25 mouse cellular contexts compared by ENCODE assay signal in the genomic region with DNA sequence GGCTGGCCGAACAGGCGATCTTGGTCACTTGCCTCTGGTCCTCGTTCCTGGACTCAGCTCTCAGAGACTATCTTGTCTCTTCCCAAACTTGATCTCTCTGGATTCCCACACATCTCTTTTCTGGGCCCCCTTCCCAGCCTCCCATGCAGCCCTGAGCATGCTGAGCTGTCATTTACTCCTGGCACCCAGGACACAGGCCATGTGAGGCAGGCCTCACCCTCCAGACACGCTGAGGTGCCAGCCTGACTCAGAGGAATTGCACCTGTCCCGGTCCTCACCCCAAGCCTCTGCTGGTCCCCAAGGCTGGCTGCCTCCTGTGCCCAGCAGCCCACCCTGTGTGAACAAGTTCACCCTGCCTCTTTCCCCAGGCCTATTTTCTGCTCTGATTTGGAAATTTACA. TPM values are rescaled to one million over a fixed set of nuclear protein-coding genes. Genes with fewer than 3 reads are reported as not detected.
DNase-seq lines count a peak whose midpoint lies in the region; ATAC-seq lines count a peak whose summit lies in the region.
"Had no signal": no experiment of that assay in that cellular context is flagged by ENCODE, and none has a peak within 500 bp of the region (broad histone marks: within the 10 kb centered on the region; RNA-seq: fewer than 3 reads in every experiment).

No protein-coding gene starts in this region.

- no peak for DNase-seq in frontal cortex, postnatal 25 days (ENCODE audit: low spot score in 2 of 2)
- peak; percentile 42 for DNase-seq in gastrocnemius, postnatal 10 days
- DNase-seq in skeletal muscle tissue, adult 2 months (ENCODE audit: low read depth, low spot score) = peak; percentile 75
- no peak for DNase-seq in layer of hippocampus, adult 9-11 months
- DNase-seq: adrenal gland, postnatal 10 days; cerebellum, adult 11 months; cerebellum, postnatal 14 days; kidney, adult 2 months; kidney, postnatal 14 days; liver, embryonic 13.5 days; lung, embryonic 14.5 days; right cerebral cortex, adult 18-20 months; thymus, postnatal 25 days had no signal

- H3K27ac ChIP-seq in midbrain, embryonic 15.5 days = no peak overlapping the region
- no peak overlapping the region for H3K27ac ChIP-seq in midbrain, embryonic 13.5 days
- H3K27ac ChIP-seq: embryonic facial prominence, embryonic 10.5 days; forebrain, embryonic 12.5 days; limb, embryonic 12.5 days; liver, embryonic 13.5 days; macrophage; midbrain, embryonic 10.5 days had no signal

- 0 out of 2 replicates have a peak, but pooled peaks cover 5% of the 10 kb centered on the region for H3K36me3 ChIP-seq in midbrain, embryonic 15.5 days (replicated peaks)
- H3K36me3 ChIP-seq in midbrain, embryonic 13.5 days = peaks cover 10% of the 10 kb centered on the region
- H3K36me3 ChIP-seq: embryonic facial prominence, embryonic 10.5 days; forebrain, embryonic 12.5 days; G1E; limb, embryonic 12.5 days; liver, embryonic 13.5 days had no signal

- H3K4me1 ChIP-seq in midbrain, embryonic 15.5 days = peaks cover 55% of the 10 kb centered on the region
- H3K4me1 ChIP-seq in midbrain, embryonic 13.5 days (replicated peaks) = peaks cover 47% of the 10 kb centered on the region

- no peaks in the 10 kb centered on the region for H3K9me3 ChIP-seq in midbrain, embryonic 15.5 days
- H3K9me3 ChIP-seq in midbrain, embryonic 13.5 days = no peaks in the 10 kb centered on the region
- H3K9me3 ChIP-seq: embryonic facial prominence, embryonic 10.5 days; forebrain, embryonic 12.5 days; limb, embryonic 12.5 days; midbrain, embryonic 10.5 days had no signal

- no peak overlapping the region for H3K4me3 ChIP-seq in midbrain, embryonic 15.5 days
- no peak overlapping the region for H3K4me3 ChIP-seq in midbrain, embryonic 13.5 days (replicated peaks)
- H3K4me3 ChIP-seq: forebrain, embryonic 12.5 days; limb, embryonic 12.5 days; liver, embryonic 13.5 days; midbrain, embryonic 10.5 days had no signal

- WGBS in midbrain, embryonic 15.5 days = 76% methylated on average over 5 of the region's 5 CpGs
- 90% methylated on average over 5 of the region's 5 CpGs for WGBS in midbrain, embryonic 13.5 days

- H3K27me3 ChIP-seq in midbrain, embryonic 15.5 days (replicated peaks) = peaks cover 15% of the 10 kb centered on the region
- peaks cover 39% of the 10 kb centered on the region for H3K27me3 ChIP-seq in midbrain, embryonic 13.5 days

- peak; percentile 17; the same call in 1 of the 2 replicates for ATAC-seq in frontal cortex, adult (ENCODE audit: low TSS enrichment)
- no peak for ATAC-seq in midbrain, embryonic 15.5 days (replicated peaks)
- no peak for ATAC-seq in midbrain, embryonic 13.5 days
- ATAC-seq: activated CD4-positive, CD25-positive, alpha-beta regulatory T cell, adult 4 months; inflammation-experienced regulatory T-cells, adult 6 months had no signal

- peak overlapping the region; percentile 3; the same call in 1 of the 2 replicates for H3K4me2 ChIP-seq in midbrain, embryonic 15.5 days
- H3K4me2 ChIP-seq in midbrain, embryonic 13.5 days (replicated peaks) = no peak overlapping the region
- H3K4me2 ChIP-seq: forebrain, embryonic 12.5 days; limb, embryonic 12.5 days; liver, embryonic 13.5 days; lung, embryonic 14.5 days had no signal

- H3K9ac ChIP-seq in midbrain, embryonic 15.5 days = no peak overlapping the region
- H3K9ac ChIP-seq in midbrain, embryonic 13.5 days (replicated peaks) = no peak overlapping the region; the same call in 1 of the 2 replicates
- H3K9ac ChIP-seq: forebrain, embryonic 12.5 days; limb, embryonic 12.5 days; liver, embryonic 13.5 days; lung, embryonic 14.5 days had no signal

RNA-seq across cellular contexts. Expression of a gene that starts 2.8 kb away (rescaled TPM):
- polyA plus RNA-seq in midbrain, embryonic 15.5 days (2015; fragmentation: Nextera tagmentation; extraction: Ambion mirVana) = 3.3 and 3.5 TPM in 2 replicates
- 2.1 and 2.3 TPM in 2 replicates for polyA plus RNA-seq in midbrain, embryonic 13.5 days (2015; fragmentation: Nextera tagmentation; extraction: Ambion mirVana)
- 10 to 100 TPM; 35.0 to 35.2 TPM for total RNA-seq in gastrocnemius, postnatal 10 days (2021)
- polyA plus RNA-seq: G1E had no signal

RNA-seq across cellular contexts. Expression of a gene that starts 53.3 kb away (rescaled TPM):
- polyA plus RNA-seq in midbrain, embryonic 15.5 days (2015; fragmentation: Nextera tagmentation; extraction: Ambion mirVana) = 4.3 and 4.8 TPM in 2 replicates
- polyA plus RNA-seq in midbrain, embryonic 13.5 days (2015; fragmentation: Nextera tagmentation; extraction: Ambion mirVana) = 4.0 and 4.5 TPM in 2 replicates
- 10 to 100 TPM; 13.7 to 17.8 TPM for total RNA-seq in gastrocnemius, postnatal 10 days (2021)
- total RNA-seq: G1E; hematopoietic stem cell, adult 5-6 weeks had no signal
- polyA plus RNA-seq: G1E; inflammation-experienced regulatory T-cells, adult 6 months; macrophage had no signal

Comparison
In these comparisons a context has a peak if more than half of its experiments do, and no peak if none do; other contexts are left out.
1. DNase-seq: peak in gastrocnemius, postnatal 10 days (single experiment) and skeletal muscle tissue, adult 2 months (single experiment); none in frontal cortex, postnatal 25 days (0 of 2) and layer of hippocampus, adult 9-11 months (single experiment).